Mouse (Mus musculus) adrenal gland, postnatal 10 days (tissue): ENCODE measurements around the gene Emp2. TPM values are rescaled to one million over a fixed set of nuclear protein-coding genes. Genes with fewer than 3 reads are reported as not detected.
"Not testable (repeated sequence)": the region's sequence is repeated elsewhere in the genome, so short reads cannot be mapped to it uniquely, and the experiment has no call there.

Experiments used
- DNase-seq: peaks from one replicate; pipeline ENCODE4 v3.0.0; 2021; ENCODE audit warnings: mixed read lengths
- total RNA-seq, 2 experiments: library from RNA; stranded (reverse); gene quantifications; 2 replicates each; pipeline ENCODE4 v1.2.3; 2021

Emp2 gene
- total RNA-seq, 2 experiments from 2014 or later: 9.8 to 11.6 TPM

- DNase-seq: no peak
These were observed 6.3 kb upstream of the Emp2 start for GRCm38 (mm10) chr16:10319914-10320569.

DNA sequence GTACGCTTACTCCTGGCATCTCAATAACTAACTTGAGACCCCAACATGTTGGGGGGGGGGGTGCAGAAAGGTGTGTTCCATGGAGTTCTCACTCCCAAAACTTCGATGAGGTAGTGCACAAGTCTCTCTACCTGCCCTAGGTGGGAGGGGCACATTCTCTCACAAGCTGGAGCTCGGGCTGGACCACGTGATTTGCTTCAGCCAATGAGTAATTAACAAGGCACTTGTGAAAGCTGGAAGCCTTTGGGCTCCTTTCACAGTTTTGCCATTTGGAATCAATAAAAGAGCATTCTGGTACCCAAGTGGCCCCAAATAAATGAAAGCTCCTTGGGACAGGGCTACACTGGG, 3.4 kb upstream of the Emp2 start:
- no peak for DNase-seq

GRCm38 (mm10) chr16:10316493-10317196, 2.9 kb upstream of the Emp2 start:
- no peak for DNase-seq

- peak; percentile 23 for DNase-seq
These were observed 542 bp downstream of the Emp2 start for GRCm38 (mm10) chr16:10313226-10313625.

DNA sequence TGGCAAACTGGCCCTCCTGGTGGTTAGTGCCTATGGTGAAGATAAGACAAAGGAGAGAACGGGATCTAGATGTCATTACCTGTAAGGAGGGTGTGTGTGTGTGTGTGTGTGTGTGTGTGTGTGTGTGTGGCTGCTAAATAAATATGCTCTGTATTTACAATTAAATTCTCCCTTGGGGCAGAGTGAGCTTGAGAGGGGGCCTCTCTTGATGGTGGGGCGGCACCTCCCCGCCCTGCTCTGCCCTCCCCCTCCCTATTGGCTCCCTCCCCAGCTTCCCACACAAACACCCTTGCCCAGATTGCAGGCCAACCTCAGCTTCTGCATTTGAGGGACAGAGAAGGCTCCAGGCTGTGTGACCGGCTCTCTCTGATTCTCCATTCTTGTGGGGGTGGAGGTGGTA, 1.8 kb downstream of the Emp2 start:
- no peak for DNase-seq

- DNase-seq: no peak
These were observed 2.7 kb downstream of the Emp2 start for GRCm38 (mm10) chr16:10311086-10311485.

DNA sequence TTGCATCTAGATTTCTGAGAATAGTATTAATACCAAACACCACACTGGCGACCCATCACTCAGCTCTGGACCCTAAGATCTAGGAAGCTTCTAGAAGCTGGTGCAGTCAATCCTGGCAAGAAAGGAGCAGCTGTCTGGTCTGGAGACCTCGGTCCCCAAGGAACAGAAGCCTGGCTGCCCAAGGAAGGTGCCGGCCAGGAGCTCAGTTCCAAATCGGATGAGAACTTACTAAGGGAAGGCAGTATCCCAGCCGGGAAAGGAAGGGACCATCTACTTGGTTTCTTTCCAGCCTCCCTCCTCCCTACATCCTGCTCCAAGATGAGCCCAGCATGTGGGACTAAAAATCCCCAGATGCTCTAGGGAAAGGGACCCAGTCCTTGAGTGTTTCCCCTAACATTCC, 3.3 kb downstream of the Emp2 start:
- DNase-seq: no peak

- DNase-seq: no peak
These were observed 6.4 kb downstream of the Emp2 start for GRCm38 (mm10) chr16:10307351-10307750.

DNA sequence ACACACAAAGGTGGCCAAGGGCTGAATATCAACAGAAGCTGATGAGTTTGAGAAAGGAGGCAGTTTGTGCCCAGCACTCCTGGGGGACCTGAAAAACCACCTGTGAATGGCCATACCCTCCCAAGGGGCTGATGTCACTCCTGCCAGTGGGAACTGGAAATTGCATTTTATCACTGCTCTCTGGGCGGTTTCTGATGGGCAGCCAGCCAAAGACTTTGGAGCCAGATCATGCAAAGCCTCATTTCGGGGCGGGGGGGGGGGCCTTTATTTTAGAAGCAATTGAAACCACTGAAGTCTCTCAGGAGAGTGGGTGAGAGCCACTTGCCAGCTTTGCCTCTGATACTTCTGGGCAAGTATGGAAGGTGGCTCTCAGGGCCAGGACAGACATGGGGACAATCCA, 7.7 kb downstream of the Emp2 start:
- DNase-seq: peak; percentile 24

DNA sequence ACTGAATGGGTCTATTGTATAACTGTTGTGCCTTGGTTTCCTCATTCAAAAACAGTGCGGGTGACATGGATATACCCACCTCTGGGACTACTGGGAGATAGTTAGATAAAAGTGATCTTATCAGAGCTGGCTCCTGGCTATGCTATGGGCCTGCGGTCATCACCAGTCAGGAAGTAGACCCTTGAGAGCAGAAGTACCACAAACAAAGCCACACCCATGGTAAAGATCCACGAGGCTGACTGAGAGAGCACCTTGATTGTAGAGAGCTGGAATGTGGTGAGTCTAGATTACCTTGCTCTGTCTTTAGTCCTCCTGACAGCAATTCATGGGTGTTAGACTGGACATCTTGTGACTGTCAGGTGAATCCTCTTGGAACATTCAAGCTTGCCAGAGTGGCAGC, 12.4 kb downstream of the Emp2 start:
- DNase-seq: no peak

- no peak for DNase-seq
These were observed 13.3 kb downstream of the Emp2 start for GRCm38 (mm10) chr16:10300231-10301186.

DNA sequence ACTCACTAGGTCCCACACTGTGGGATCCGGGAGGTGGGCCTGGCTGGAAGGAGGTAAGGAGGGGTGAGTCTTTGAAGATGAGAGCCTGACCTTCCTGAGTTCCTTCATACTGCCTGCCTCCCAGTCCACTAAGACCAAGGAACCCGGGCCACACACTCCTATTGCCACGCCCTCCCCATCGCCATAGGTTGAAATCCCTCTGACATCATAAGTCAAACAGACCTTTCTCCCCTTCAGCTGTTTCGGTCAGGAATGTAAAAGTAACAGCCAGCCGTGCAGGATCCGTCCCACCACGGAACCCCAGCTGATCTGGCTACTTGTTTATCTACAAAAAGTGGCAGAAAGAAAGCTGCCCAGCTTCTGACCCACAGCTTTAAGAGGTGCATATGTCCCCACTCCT, 14.1 kb downstream of the Emp2 start:
- no peak for DNase-seq

DNA sequence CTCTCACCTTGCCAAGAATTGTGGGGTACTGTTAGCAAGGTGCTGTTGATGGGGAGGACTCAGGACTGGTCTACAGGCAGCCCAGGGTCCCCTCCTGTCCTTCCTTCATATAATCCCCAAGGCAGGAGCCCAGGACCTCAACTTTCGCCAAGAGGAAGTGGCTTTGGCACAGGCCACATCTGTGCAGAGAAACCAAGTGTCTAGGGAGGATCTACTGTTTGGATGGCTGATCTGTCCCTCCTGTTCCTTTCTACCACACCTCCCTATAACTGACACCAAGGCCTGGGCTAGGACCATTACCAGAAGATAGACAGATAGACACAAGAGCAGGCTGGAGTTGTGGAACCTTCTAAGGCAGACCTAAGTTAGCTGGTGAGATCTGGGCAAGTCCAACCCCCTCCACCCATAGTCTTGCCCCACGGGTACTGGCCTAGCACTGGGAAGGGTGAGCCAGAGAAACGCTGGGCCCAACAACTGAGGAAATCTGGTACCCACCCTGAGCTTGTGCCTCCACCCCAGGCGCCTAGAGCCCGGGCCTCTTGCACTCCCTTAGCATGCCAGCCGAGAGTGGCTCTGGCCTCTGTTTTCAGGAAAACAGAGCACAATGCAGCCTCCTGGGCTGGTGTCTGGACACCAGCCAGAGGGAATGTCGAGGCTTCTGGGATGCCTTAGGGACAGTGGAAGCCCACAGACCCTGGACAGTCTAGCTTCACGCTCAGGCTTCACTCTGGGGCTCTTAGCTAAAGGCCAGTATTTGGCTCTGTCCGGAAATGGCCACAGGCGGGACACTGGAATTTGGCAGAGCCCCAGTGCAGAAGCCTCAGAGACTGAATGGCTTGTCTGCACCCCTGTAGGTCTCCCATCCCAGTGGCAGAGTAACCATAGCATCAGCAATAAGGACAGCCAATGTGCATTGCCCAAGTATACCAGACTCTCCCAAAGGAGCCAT, 15.8 kb downstream of the Emp2 start:
- no peak for DNase-seq

- no peak for DNase-seq
These were observed 25.7 kb downstream of the Emp2 start for GRCm38 (mm10) chr16:10288115-10288514.

DNA sequence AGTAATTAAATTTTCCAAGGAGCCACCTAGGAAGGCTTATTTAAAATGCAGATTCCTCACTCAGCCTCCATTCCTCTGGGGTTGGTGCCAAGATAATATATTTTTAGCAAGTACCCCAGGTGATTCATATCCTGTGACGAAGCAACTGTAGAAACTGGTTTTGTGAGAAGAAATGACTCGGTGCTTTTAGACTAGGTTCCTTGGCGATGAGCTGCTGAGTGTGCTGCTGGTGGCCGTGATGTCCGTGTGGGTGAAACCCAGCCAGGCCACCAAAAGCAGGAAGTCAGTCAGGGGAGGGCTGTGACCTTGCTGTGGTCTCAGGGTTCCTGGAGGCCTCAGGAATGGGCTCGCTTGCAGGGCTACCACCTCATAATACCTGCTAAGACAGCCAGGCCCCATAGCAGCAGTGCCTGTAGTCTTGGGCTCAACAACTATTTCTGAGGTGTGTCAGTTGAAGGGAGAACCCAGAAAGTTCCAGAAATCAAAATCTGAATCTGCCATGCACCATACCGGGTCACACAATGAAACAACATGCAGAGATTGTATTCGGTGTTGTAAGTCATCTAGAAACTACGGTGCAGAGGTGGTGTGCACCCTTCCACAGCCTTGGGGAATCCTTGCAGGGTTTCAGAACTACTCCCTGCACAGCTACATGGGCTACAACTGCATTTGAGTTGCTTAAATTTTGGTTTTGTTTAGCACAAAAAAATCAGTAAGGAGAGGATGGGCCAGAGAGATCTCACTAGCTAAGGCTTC, 27.1 kb downstream of the Emp2 start:
- no peak for DNase-seq

DNA sequence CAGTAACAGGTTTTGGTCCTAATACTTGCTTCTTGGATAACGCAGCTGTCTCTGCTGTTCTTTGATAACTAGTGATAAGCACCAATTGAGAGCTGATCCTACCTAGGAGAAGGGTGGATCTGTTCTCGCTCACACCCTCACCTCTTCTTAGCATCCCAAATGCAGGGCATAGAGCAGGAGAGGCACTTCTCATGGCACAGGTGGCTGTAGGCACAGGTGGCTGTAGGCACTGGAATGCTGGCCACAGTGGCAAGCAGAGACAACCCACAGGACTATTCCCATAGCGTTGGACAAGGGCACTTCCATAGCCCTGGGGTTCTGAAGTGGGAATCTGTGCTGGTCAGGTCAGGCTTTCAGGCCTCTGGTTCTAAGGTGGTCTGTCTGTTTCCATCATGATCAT, 31.9 kb downstream of the Emp2 start:
- no peak for DNase-seq

DNA sequence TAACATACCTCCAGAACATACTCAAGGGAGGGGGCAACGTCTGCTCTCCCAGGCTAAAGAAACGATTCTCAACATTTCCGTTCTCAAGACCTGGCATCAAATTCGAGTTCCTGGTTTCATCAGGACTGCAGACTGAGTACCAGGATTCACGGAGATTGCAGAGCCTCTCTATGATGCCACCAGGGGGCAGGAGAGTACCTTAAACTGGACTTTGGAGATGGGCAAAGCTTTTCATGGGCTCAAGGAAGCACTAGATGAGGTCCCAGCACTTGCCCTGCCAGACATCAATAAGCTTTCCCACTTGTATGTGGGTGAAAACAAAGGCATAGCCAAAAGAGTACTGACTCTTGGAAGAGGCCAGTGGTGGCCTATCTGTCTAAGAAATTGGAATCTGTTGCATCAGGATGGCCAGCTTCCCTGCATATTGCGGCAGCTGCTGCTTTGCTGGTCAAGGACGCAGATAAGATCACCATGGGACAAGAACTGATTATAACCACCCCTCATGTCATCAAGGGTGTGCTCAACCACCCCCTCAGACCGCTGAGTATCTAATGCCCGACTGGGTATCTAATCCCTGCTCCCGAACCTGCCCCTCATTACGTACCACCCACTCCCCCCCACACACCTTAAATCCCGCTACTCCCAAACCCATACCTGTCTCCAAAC, 33.3 kb downstream of the Emp2 start:
- peak; percentile 90 for DNase-seq

- not testable (repeated sequence) for DNase-seq
These were observed 37.0 kb downstream of the Emp2 start for GRCm38 (mm10) chr16:10276778-10277177.

DNA sequence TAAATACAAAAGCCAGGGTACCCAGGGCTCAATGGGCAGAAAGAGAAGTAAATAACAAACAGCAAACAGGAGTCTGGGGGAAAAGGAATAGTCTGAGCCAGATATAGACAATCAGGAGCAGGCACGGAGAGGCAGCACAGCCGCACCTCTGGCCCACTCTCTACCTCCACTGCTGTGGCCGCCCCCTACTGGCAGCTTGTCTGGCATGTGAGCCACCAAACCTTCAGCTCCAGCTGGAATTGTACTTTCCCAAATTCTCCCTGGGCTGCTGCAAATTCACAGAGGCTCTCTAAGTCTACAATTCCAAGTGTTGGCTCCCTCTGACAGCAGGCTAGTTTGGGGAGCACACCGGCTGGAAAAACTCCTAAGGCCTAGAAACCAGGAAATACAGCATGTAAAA, 39.3 kb downstream of the Emp2 start:
- DNase-seq: peak; percentile 35

- peak; percentile 59 for DNase-seq
These were observed 41.5 kb downstream of the Emp2 start for GRCm38 (mm10) chr16:10272256-10272655.

- no peak for DNase-seq
These were observed 59.8 kb downstream of the Emp2 start for GRCm38 (mm10) chr16:10253993-10254392.
